Mouse (Mus musculus) brain, embryonic 18.5 days (tissue): ENCODE results near the gene Scgb1b3.

Experiments used
- DNase-seq: peaks from one replicate; pipeline ENCODE4 v3.0.0-alpha.2; 2012; ENCODE audit warnings: low read depth, low spot score

The Scgb1b3 gene

DNA sequence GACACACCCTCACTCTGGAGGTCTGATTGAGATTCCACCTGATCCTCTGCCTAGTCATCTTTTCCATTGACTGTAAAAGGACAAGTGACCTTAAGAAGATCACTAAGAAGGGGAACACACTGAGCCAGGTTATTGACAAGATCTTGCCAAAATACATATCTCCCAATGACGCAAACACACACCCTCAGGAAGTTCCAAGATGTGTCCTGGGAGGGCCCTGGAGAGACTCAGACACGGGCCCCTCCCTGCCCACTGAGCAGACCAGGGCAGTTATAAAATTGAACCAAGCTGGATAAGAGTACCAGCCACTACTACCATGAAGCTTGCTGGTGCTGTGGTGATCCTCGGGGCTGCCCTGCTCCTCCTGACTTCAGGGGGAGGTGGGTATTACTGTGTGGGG is at the start of gene Scgb1b3:
Gene Scgb1b3 (plus strand): TSS at position 301 of the 400 bp plus-strand sequence.
- no peak for DNase-seq

DNA sequence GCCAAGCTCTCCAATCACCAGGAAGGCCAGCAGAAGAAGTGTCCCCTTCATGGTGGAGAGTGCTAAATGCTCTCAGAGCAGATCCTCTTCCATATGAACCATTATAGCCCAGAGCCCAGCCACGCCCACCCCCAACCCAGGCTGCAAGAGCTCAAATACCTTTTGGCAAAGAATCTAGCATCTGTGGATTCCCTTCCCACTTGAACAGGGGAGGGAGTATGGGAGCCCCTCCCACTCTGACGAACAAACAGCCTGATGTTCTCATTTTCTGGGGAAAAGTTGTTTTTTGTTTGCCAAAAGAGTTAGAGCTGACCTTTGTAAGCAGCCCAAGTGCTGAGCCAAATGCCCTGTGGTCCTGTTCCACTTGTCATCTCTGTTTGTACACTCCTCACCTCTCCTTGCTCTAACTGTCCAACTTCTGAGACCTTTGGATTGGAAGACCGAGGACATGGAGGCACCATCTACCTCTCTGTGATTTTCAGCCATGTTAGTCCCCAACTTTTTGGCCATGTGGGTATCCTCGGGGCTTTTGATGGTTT is 13.3 kb upstream of the Scgb1b3 start, which contains the start of gene Scgb2b3:
Gene Scgb2b3 (minus strand): TSS at position 51 of the 539 bp plus-strand sequence.
- no peak for DNase-seq
